Mouse (Mus musculus): Measurements from ENCODE around the gene Sh3bp4.

Sh3bp4 gene

DNA sequence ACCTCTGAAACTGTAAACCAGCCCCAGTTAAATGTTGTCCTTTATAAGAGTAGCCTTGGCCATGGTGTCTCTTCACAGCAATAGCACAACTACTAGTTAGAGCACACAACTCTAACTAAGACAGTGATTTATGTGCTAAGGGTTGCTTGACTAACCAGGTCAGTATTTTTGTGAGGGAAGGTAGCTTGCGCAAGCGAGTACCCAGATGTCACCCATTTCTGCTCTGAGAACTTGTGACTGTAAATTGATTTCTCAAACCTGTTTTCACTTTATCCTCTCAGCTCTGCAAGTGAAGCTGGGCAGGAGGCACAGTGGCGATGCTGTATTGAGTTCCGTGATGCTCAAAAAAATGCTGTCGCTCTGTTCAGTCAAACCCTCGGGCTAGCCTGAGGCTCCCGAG is 117.2 kb downstream of the Sh3bp4 start:
- DNase-seq (ENCODE audit: low read depth): no peak

DNA sequence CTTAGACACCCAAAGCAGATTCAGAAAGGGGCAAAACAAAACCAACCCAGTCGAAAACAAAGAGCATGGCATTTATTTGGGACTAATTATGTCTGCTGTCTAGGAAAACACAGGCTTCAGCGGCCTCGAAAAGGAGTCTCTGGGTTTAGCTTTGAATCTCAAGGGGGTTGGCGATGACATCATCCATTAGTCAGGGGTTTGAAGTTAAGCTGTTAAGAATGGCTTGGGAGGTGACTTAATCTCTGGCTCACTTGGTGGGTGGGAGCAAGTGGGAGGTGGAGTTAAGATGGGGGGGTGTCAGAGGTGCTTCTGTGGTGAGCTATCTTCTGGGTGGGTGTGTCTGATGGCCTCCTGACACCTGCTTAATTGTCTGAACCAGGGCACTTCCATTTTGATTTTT is 117.9 kb downstream of the Sh3bp4 start:
- DNase-seq (ENCODE audit: low read depth): no peak

DNA sequence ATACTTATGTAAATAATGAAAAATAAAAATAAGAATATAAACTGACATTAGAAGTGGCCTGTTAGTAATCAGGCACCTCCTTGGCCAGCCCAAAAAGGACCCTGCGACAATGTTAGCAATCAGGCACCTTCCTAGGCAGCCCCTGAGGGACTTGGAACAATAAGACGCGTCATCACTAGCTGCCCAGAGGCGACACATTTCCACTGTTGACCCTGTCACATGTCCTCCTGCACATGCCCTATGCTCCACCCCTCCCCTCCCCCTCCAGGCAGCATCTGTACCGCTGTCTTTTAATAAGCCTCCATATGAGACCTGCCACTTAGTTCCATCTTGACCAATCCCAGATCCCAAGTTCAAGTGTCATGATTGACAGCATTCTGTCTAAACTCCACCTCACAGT is 119.0 kb downstream of the Sh3bp4 start:
- DNase-seq (ENCODE audit: low read depth): no peak

DNA sequence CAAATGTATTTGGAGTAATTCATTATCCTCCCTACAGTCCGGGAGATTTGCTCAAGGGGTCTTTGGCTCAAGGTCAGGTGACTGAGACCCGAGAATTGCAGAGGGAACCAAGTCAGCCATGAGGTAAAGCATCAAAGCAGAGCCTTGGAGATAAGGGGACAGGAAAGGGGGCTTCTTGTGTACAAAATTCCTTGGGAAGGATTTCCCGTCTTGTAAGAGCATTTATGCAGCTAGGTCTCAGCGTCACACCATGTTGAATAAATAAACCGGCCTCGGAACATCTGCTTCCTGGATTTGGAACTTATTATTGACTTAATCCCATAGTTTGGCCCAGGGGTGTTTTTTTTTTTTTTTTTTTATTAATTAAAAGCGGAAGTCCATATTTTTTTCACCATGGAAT is 120.4 kb downstream of the Sh3bp4 start:
- DNase-seq (ENCODE audit: low read depth): no peak

DNA sequence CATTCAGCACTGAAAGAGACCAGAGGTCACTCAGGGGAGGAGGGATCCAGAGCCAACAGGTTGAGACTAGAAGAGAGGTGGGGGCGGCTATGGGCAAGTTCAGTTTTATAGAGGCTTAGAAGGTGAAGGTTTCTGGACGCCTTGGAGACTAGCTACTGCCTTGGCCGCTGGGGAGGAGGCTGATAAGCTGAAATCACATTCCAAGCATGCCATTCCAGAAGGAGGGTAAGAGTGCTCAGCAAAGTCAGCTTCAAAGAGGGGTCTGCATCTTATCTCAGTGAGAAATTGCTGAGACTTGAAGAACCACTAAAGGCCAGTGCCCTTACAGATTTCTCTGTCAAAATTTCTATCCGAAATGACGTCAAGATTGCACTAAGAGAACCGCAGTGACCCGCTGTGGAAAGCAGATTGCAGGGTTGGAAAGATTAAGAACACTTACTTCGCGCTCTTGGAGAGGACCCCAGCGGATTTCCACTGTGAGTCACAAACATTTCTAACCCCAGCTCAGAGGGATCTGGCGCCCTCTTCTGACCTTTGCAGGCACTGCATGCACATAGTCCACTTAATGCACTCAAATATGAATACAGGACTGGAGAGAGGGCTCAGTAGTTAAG is 121.0 kb downstream of the Sh3bp4 start:
- peak; percentile 57 for DNase-seq (ENCODE audit: low read depth)

DNA sequence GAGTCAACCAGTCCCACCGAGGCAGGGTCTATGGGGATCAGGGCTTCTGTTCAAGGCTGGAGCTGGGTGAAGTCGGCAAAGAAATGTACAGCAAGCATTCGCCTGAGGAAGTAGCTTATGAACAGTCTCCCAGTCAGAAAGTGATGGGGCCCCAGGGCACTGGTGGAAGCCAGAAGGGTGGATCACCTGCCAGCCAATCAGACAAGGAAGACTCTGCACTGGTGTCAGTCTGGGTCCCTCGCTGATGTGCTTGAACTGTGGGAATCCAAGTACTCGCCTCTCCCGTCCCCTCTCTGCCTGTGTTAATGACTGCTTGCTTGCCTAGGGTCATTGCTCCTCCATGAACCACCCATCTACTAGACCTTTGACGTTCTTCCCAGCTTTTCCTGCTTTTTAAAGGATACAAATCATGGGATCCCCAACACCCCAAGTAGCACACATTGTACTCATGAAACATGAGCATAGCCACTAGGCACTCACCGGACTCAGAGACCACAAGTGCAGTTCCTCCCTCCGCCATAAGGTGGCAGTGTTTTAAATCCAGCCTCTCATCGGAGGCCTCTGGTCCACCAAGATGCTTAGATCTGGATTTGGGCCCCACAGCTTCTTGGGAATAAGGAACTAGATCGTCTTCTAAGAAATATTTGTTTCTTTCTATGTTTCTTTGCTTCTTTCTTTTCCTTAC is 122.5 kb downstream of the Sh3bp4 start:
- peak; percentile 75 for DNase-seq (ENCODE audit: low read depth)

DNA sequence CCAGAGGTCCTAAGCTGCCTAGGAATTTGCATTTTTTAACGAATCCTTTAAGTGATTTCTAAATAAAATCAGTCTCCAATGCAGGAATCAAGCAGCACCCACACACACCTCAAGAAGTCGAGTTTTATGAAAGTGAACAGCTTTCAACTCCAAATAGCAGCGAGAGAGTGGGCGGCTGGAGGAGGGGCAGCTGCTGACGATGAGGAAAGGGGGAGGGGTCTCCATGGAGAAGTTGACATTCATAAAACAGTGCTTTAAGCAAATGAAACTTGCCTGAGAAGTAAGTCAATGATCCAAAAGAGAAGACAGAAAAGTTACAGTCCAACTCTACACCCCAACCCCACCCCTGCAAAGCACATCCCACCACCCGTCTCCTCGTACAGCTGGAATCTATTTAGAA is 123.4 kb downstream of the Sh3bp4 start:
- no peak for DNase-seq (ENCODE audit: low read depth)

DNA sequence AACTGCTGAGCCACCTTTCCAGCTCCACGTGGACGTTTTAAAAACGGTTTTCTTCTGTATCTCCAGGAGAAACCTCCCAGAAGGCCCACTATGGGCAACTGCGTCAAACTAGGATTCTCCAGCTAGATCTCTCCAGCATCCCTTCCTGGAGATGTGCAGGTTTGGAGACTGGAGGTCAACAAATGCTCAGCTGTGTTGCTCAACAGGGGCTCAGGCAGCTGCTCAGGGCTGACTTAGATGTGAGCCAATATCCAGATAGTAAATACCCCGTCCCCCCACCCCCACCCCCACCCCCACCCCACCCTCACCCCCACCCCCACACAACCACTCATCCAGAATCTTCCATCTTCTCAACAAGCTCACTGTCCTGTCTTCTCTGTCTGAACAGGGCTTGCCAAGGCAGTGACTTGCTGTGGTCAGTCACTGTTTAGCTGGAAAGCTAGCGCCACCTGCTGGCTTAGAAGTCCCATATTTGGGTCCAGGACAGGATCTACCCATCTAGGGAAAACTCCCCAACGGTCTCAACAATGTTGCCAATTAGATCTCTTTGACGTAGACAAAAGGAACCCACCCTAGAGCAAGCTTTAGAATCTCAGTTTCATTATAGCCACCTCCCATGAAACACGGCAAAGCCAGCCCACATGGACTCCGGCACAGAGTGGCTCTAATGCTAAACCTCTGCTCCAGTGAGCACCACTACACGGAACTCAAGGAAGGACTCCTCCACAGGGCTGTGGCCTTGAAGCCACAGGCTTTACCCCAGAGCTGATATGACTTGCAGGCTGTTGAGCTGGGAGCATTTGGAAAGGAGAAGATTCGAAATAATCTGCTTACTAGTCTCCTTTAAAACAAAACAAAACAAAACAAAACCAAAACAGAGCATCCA is 125.9 kb downstream of the Sh3bp4 start:
- DNase-seq (ENCODE audit: low read depth): peak; percentile 67
